ENCODE assay signal across 25 mouse cellular contexts in the genomic region with DNA sequence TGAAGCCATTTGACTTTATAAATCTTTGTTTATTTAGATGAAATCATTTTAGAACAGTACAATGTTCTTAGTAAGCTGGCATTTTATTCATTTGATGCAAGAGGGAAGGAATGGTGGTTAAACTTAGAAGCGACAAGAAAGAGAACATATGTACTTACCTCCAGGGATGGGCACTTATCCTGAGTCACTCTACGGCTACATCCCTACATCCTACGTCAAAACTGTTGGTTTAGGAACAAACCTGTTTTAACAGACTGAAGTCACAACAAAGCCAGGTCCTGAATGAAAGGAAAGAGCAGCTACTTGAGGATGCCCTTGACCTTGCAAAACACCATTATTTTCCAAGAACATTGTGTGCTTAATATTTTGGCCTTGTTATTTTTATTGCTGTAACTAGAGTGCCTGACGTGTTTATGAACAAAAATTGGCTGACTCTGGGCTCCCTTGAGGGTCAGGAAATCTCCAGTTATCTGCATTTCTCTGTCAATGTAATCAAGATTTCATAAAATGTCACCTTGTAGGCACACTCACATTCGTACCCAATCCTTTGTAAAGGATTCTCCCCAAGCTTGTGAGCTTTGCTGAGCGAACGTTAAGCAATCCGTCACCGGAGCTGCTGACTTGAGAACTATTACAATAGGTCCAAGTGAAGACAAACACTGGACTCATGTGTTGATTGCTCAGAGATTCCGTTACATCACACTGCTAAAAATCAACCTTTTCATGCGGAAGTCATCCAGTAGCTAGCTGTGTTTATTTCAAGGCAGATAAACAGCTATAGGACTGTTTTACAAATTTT. TPM values are rescaled to one million over a fixed set of nuclear protein-coding genes. Genes with fewer than 3 reads are reported as not detected.
DNase-seq lines count a peak whose midpoint lies in the region; ATAC-seq lines count a peak whose summit lies in the region.
"Had no signal": no experiment of that assay in that cellular context is flagged by ENCODE, and none has a peak within 500 bp of the region (broad histone marks: within the 10 kb centered on the region; RNA-seq: fewer than 3 reads in every experiment).

No protein-coding gene starts in this region.

- no peak overlapping the region for H3K4me3 ChIP-seq in lung, embryonic 16.5 days (ENCODE audit: low read length)
- no peak overlapping the region for H3K4me3 ChIP-seq in kidney, embryonic 14.5 days (ENCODE audit: low read length)
- H3K4me3 ChIP-seq: embryonic facial prominence, embryonic 15.5 days; forebrain, embryonic 15.5 days; heart, embryonic 13.5 days; limb, embryonic 12.5 days; liver, embryonic 12.5 days; megakaryocyte, embryonic 14.5 days; midbrain, embryonic 15.5 days; neural tube, embryonic 12.5 days had no signal

- peak; percentile 10 for DNase-seq in adrenal gland, postnatal 14 days
- no peak for DNase-seq in adrenal gland, postnatal 36 days
- DNase-seq in heart, adult 9 months (ENCODE audit: low spot score in 2 of 2) = peak; percentile 17 to 24
- DNase-seq in heart, postnatal 4 days = no peak
- peak; percentile 60 for DNase-seq in skeletal muscle tissue, adult 2 months (ENCODE audit: low read depth, low spot score)
- DNase-seq in liver = no peak
- DNase-seq: adrenal gland, adult 2 months; cerebellum, adult 9-11 months; gastrocnemius, postnatal 36 days; kidney, adult 2 months; kidney, postnatal 10 days; retina, postnatal 1 day; thymus, postnatal 25 days had no signal

- no peak overlapping the region for H3K27ac ChIP-seq in lung, embryonic 16.5 days (ENCODE audit: low read length)
- no peak overlapping the region for H3K27ac ChIP-seq in kidney, embryonic 14.5 days (ENCODE audit: low read depth, low read length)
- H3K27ac ChIP-seq: embryonic facial prominence, embryonic 15.5 days; forebrain, embryonic 15.5 days; heart, embryonic 13.5 days; hindbrain, embryonic 14.5 days; limb, embryonic 12.5 days; liver, embryonic 12.5 days; midbrain, embryonic 15.5 days; neural tube, embryonic 12.5 days had no signal

- no peaks in the 10 kb centered on the region for H3K9me3 ChIP-seq in lung, embryonic 16.5 days (ENCODE audit: control insufficient read depth, low read length)
- no peaks in the 10 kb centered on the region for H3K9me3 ChIP-seq in kidney, embryonic 14.5 days (ENCODE audit: control insufficient read depth, low read length)
- H3K9me3 ChIP-seq: embryonic facial prominence, embryonic 15.5 days; forebrain, embryonic 15.5 days; heart, embryonic 13.5 days; limb, embryonic 12.5 days; liver, embryonic 12.5 days; megakaryocyte, embryonic 14.5 days; midbrain, embryonic 15.5 days; neural tube, embryonic 12.5 days had no signal

- H3K9ac ChIP-seq in lung, embryonic 16.5 days (ENCODE audit: low read length) = no peak overlapping the region
- H3K9ac ChIP-seq in kidney, embryonic 14.5 days (ENCODE audit: low read depth, low read length) = no peak overlapping the region
- H3K9ac ChIP-seq: embryonic facial prominence, embryonic 15.5 days; forebrain, embryonic 15.5 days; heart, embryonic 13.5 days; hindbrain, embryonic 14.5 days; limb, embryonic 12.5 days; liver, embryonic 12.5 days; midbrain, embryonic 15.5 days; neural tube, embryonic 12.5 days had no signal

- WGBS in lung, embryonic 16.5 days = 51% methylated on average over 11 of the region's 11 CpGs
- WGBS in kidney, embryonic 14.5 days = 76% methylated on average over 11 of the region's 11 CpGs

- ATAC-seq in lung, embryonic 16.5 days (ENCODE audit: low read depth) = peak; percentile 32; the same call in 1 of the 2 replicates
- no peak for ATAC-seq in kidney, embryonic 14.5 days (ENCODE audit: low FRiP score, low TSS enrichment)
- ATAC-seq: CD4-positive, CD25-positive, alpha-beta regulatory T cell, adult 4 months; forebrain, embryonic 15.5 days; liver, embryonic 12.5 days; midbrain, embryonic 15.5 days had no signal

- no peaks in the 10 kb centered on the region for H3K27me3 ChIP-seq in lung, embryonic 16.5 days (ENCODE audit: control insufficient read depth, insufficient read depth, low read depth, low read length)
- H3K27me3 ChIP-seq in kidney, embryonic 14.5 days (ENCODE audit: control insufficient read depth, insufficient read depth, low read length) = no peaks in the 10 kb centered on the region
- H3K27me3 ChIP-seq: embryonic facial prominence, embryonic 15.5 days; forebrain, embryonic 15.5 days; heart, embryonic 13.5 days; limb, embryonic 12.5 days; liver, embryonic 12.5 days; midbrain, embryonic 15.5 days; neural tube, embryonic 12.5 days had no signal

- no peaks in the 10 kb centered on the region for H3K36me3 ChIP-seq in lung, embryonic 16.5 days (ENCODE audit: control insufficient read depth, insufficient read depth, low read length)
- no peaks in the 10 kb centered on the region for H3K36me3 ChIP-seq in kidney, embryonic 14.5 days (ENCODE audit: control insufficient read depth, insufficient read depth, low read length)
- H3K36me3 ChIP-seq: embryonic facial prominence, embryonic 15.5 days; forebrain, embryonic 15.5 days; heart, embryonic 13.5 days; limb, embryonic 12.5 days; liver, embryonic 12.5 days; midbrain, embryonic 15.5 days; neural tube, embryonic 12.5 days had no signal

- no peak overlapping the region for H3K4me2 ChIP-seq in lung, embryonic 16.5 days (ENCODE audit: low read depth, low read length)
- H3K4me2 ChIP-seq in kidney, embryonic 14.5 days (replicated peaks; ENCODE audit: low read depth, low read length) = no peak overlapping the region
- H3K4me2 ChIP-seq: embryonic facial prominence, embryonic 15.5 days; forebrain, embryonic 15.5 days; heart, embryonic 13.5 days; hindbrain, embryonic 14.5 days; limb, embryonic 12.5 days; liver, embryonic 12.5 days; midbrain, embryonic 15.5 days; neural tube, embryonic 12.5 days had no signal

- H3K4me1 ChIP-seq in lung, embryonic 16.5 days (replicated peaks; ENCODE audit: control insufficient read depth, insufficient read depth, low read length) = peaks cover 10% of the 10 kb centered on the region; the same call in 1 of the 2 replicates
- no peaks in the 10 kb centered on the region for H3K4me1 ChIP-seq in kidney, embryonic 14.5 days (ENCODE audit: control insufficient read depth, insufficient read depth, low read length)
- H3K4me1 ChIP-seq: embryonic facial prominence, embryonic 15.5 days; forebrain, embryonic 15.5 days; heart, embryonic 13.5 days; limb, embryonic 12.5 days; liver, embryonic 12.5 days; megakaryocyte, embryonic 14.5 days; midbrain, embryonic 15.5 days; neural tube, embryonic 12.5 days had no signal

RNA-seq across cellular contexts. Expression of gene Elmo1, which starts 56.3 kb away (rescaled TPM):
- 19.2 and 30.8 TPM in 2 replicates for total RNA-seq in adrenal gland, postnatal 14 days (2021)
- 10 to 100 TPM; 13.0 to 16.5 TPM for total RNA-seq in adrenal gland, postnatal 36 days (2021)
- 10 to 100 TPM; 21.1 to 22.4 TPM for total RNA-seq in heart, postnatal 4 days (2021)
- 43.9 and 44.3 TPM in 2 replicates for polyA plus RNA-seq in lung, embryonic 16.5 days (2015; fragmentation: Nextera tagmentation; extraction: Ambion mirVana)
- polyA plus RNA-seq in kidney, embryonic 14.5 days (2014; fragmentation: Nextera tagmentation; extraction: Ambion mirVana) = 7.9 and 15.4 TPM in 2 replicates

Comparison
In these comparisons a context has a peak if more than half of its experiments do, and no peak if none do; other contexts are left out.
1. DNase-seq: peak in adrenal gland, postnatal 14 days (single experiment), heart, adult 9 months (2 of 2) and skeletal muscle tissue, adult 2 months (single experiment); none in adrenal gland, postnatal 36 days (0 of 2), heart, postnatal 4 days (single experiment) and liver (single experiment).